Mouse (Mus musculus) megakaryocyte progenitor cell, adult 5-6 weeks (primary cell): ENCODE data around the gene Kctd13. TPM values are rescaled to one million over a fixed set of nuclear protein-coding genes. Genes with fewer than 3 reads are reported as not detected.
A peak's percentile ranks its signal among the peaks of the same experiment; 100 is the strongest.

Experiments used
- ATAC-seq: replicated peaks from 2 replicates; pipeline ENCODE4 v1.8.0; 2016; ENCODE audit warnings: mild to moderate bottlenecking, moderate TSS enrichment, inconsistent platforms; ENCODE audit not compliant: poor library complexity
- total RNA-seq, 2 experiments: library from RNA; stranded (forward) in 1 of 2; stranded (reverse) in 1 of 2; fragments of 157-497, 149-512 nt in 1 of 2; fragments of 200-1000 nt in 1 of 2; gene quantifications; 2 replicates each; pipeline versions ENCODE4 v1.2.3 to v1.2.4; 2015 to 2017

Kctd13 gene
- total RNA-seq, 2 experiments from 2014 or later, result 6.6 to 13.2 TPM

GRCm38 (mm10) chr7:126978841-126979240 is 50.2 kb downstream of the Kctd13 start:
- no peak for ATAC-seq

GRCm38 (mm10) chr7:126981601-126982000 is 52.9 kb downstream of the Kctd13 start:
- no peak for ATAC-seq

GRCm38 (mm10) chr7:126982054-126982453 is 53.4 kb downstream of the Kctd13 start:
- ATAC-seq, result no peak

- no peak for ATAC-seq
These were observed 54.4 kb downstream of the Kctd13 start for GRCm38 (mm10) chr7:126983113-126983512.

GRCm38 (mm10) chr7:126984667-126985444 is 56.2 kb downstream of the Kctd13 start:
- ATAC-seq, result no peak

GRCm38 (mm10) chr7:126986319-126986718 is 57.6 kb downstream of the Kctd13 start:
- peak; percentile 74 for ATAC-seq

- ATAC-seq, result no peak
These were observed 60.1 kb downstream of the Kctd13 start for GRCm38 (mm10) chr7:126988816-126989215.

Other genes with a start within 250 kb of the Kctd13 start
- gene Bola2, start 233.5 kb upstream of the Kctd13 start, total RNA-seq (2015), result 89.8 and 95.2 TPM in 2 replicates
- 168 and 218 TPM in 2 replicates for gene Bola2, start 233.5 kb upstream of the Kctd13 start, total RNA-seq (2017)
- gene Slx1b, start 233.1 kb upstream of the Kctd13 start, total RNA-seq (2015), result 4.2 and 4.8 TPM in 2 replicates
- gene Slx1b, start 233.1 kb upstream of the Kctd13 start, total RNA-seq (2017), result 4.6 and 4.7 TPM in 2 replicates
- 259 and 365 TPM in 2 replicates for gene Coro1a, start 221.1 kb upstream of the Kctd13 start, total RNA-seq (2015)
- gene Coro1a, start 221.1 kb upstream of the Kctd13 start, total RNA-seq (2017), result 366 and 525 TPM in 2 replicates
- gene Mapk3, start 169.3 kb upstream of the Kctd13 start, total RNA-seq (2015), result 86.5 and 106 TPM in 2 replicates
- gene Mapk3, start 169.3 kb upstream of the Kctd13 start, total RNA-seq (2017), result 36.0 and 41.3 TPM in 2 replicates
- 8.4 and 13.3 TPM in 2 replicates for gene Gdpd3, start 162.5 kb upstream of the Kctd13 start, total RNA-seq (2015)
- gene Gdpd3, start 162.5 kb upstream of the Kctd13 start, total RNA-seq (2017), result 7.1 and 7.7 TPM in 2 replicates
- 25.4 and 32.4 TPM in 2 replicates for gene Ypel3, start 151.9 kb upstream of the Kctd13 start, total RNA-seq (2015)
- gene Ypel3, start 151.9 kb upstream of the Kctd13 start, total RNA-seq (2017), result 11.8 and 15.1 TPM in 2 replicates
- 0.34 and 0.42 TPM in 2 replicates for gene Tbx6, start 147.4 kb upstream of the Kctd13 start, total RNA-seq (2015)
- 0.14 TPM in 1 of 2 replicates, not detected in the other for gene Tbx6, start 147.4 kb upstream of the Kctd13 start, total RNA-seq (2017)
- 209 and 216 TPM in 2 replicates for gene Ppp4c, start 136.4 kb upstream of the Kctd13 start, total RNA-seq (2015)
- 113 and 131 TPM in 2 replicates for gene Ppp4c, start 136.4 kb upstream of the Kctd13 start, total RNA-seq (2017)
- not detected in 2 replicates for gene Fam57b, start 131.2 kb upstream of the Kctd13 start, total RNA-seq (2015)
- gene Fam57b, start 131.2 kb upstream of the Kctd13 start, total RNA-seq (2017), result not detected in 2 replicates
- gene 4930451I11Rik, start 97.2 kb upstream of the Kctd13 start, total RNA-seq (2015), result not detected in 2 replicates
- not detected in 2 replicates for gene 4930451I11Rik, start 97.2 kb upstream of the Kctd13 start, total RNA-seq (2017)
- not detected in 2 replicates for gene Doc2a, start 81.5 kb upstream of the Kctd13 start, total RNA-seq (2015)
- gene Doc2a, start 81.5 kb upstream of the Kctd13 start, total RNA-seq (2017), result 0.07 TPM in 1 of 2 replicates, not detected in the other
- 21.8 and 27.5 TPM in 2 replicates for gene Hirip3, start 66.9 kb upstream of the Kctd13 start, total RNA-seq (2015)
- 215 and 246 TPM in 2 replicates for gene Hirip3, start 66.9 kb upstream of the Kctd13 start, total RNA-seq (2017)
- 83.1 and 83.9 TPM in 2 replicates for gene Ino80e, start 66.5 kb upstream of the Kctd13 start, total RNA-seq (2015)
- gene Ino80e, start 66.5 kb upstream of the Kctd13 start, total RNA-seq (2017), result 36.3 and 38.5 TPM in 2 replicates
- gene Taok2, start 44.2 kb upstream of the Kctd13 start, total RNA-seq (2015), result 16.5 and 19.4 TPM in 2 replicates
- 30.2 and 32.6 TPM in 2 replicates for gene Taok2, start 44.2 kb upstream of the Kctd13 start, total RNA-seq (2017)
- gene Tmem219, start 6.0 kb upstream of the Kctd13 start, total RNA-seq (2015), result 19.1 and 28.8 TPM in 2 replicates
- gene Tmem219, start 6.0 kb upstream of the Kctd13 start, total RNA-seq (2017), result 19.8 and 36.4 TPM in 2 replicates
- gene Asphd1, start 20.7 kb downstream of the Kctd13 start, total RNA-seq (2015), result not detected in 2 replicates
- gene Asphd1, start 20.7 kb downstream of the Kctd13 start, total RNA-seq (2017), result not detected in 2 replicates
- gene Sez6l2, start 21.7 kb downstream of the Kctd13 start, total RNA-seq (2015), result 0.46 and 1.6 TPM in 2 replicates
- 0.34 and 0.37 TPM in 2 replicates for gene Sez6l2, start 21.7 kb downstream of the Kctd13 start, total RNA-seq (2017)
- gene Cdipt, start 47.0 kb downstream of the Kctd13 start, total RNA-seq (2015), result 41.2 and 42.3 TPM in 2 replicates
- gene Cdipt, start 47.0 kb downstream of the Kctd13 start, total RNA-seq (2017), result 50.1 and 54.7 TPM in 2 replicates
- gene Cdiptos, start 47.2 kb downstream of the Kctd13 start, total RNA-seq (2015), result 4.3 and 4.9 TPM in 2 replicates
- 0.62 and 3.2 TPM in 2 replicates for gene Cdiptos, start 47.2 kb downstream of the Kctd13 start, total RNA-seq (2017)
- 2.2 and 5.1 TPM in 2 replicates for gene Mvp, start 85.7 kb downstream of the Kctd13 start, total RNA-seq (2015)
- gene Mvp, start 85.7 kb downstream of the Kctd13 start, total RNA-seq (2017), result 17.4 and 19.2 TPM in 2 replicates
- not detected in 2 replicates for gene Pagr1b, start 87.6 kb downstream of the Kctd13 start, total RNA-seq (2015)
- not detected in 2 replicates for gene Pagr1b, start 87.6 kb downstream of the Kctd13 start, total RNA-seq (2017)
- 44.2 and 55.4 TPM in 2 replicates for gene Pagr1a, start 88.5 kb downstream of the Kctd13 start, total RNA-seq (2015)
- gene Pagr1a, start 88.5 kb downstream of the Kctd13 start, total RNA-seq (2017), result 39.8 and 48.1 TPM in 2 replicates
- 0.69 TPM in 1 of 2 replicates, not detected in the other for gene Gm42742, start 92.2 kb downstream of the Kctd13 start, total RNA-seq (2015)
- 0.21 and 3.7 TPM in 2 replicates for gene Gm42742, start 92.2 kb downstream of the Kctd13 start, total RNA-seq (2017)
- 0.74 and 1.1 TPM in 2 replicates for gene Prrt2, start 92.3 kb downstream of the Kctd13 start, total RNA-seq (2015)
- 0.44 TPM in 1 of 2 replicates, not detected in the other for gene Prrt2, start 92.3 kb downstream of the Kctd13 start, total RNA-seq (2017)
- gene Maz, start 98.2 kb downstream of the Kctd13 start, total RNA-seq (2015), result 93.4 and 103 TPM in 2 replicates
- 64.2 and 64.5 TPM in 2 replicates for gene Maz, start 98.2 kb downstream of the Kctd13 start, total RNA-seq (2017)
- gene Kif22, start 113.6 kb downstream of the Kctd13 start, total RNA-seq (2015), result 76.8 and 89.8 TPM in 2 replicates
- gene Kif22, start 113.6 kb downstream of the Kctd13 start, total RNA-seq (2017), result 67.8 and 84.8 TPM in 2 replicates
- gene Zg16, start 158.4 kb downstream of the Kctd13 start, total RNA-seq (2015), result 4.4 and 4.7 TPM in 2 replicates
- 1.7 and 4.0 TPM in 2 replicates for gene Zg16, start 158.4 kb downstream of the Kctd13 start, total RNA-seq (2017)
- 27.4 and 27.5 TPM in 2 replicates for gene AI467606, start 162.5 kb downstream of the Kctd13 start, total RNA-seq (2015)
- 17.5 and 20.6 TPM in 2 replicates for gene AI467606, start 162.5 kb downstream of the Kctd13 start, total RNA-seq (2017)
- gene Qprt, start 193.3 kb downstream of the Kctd13 start, total RNA-seq (2015), result 2.0 and 3.5 TPM in 2 replicates
- gene Qprt, start 193.3 kb downstream of the Kctd13 start, total RNA-seq (2017), result 1.1 and 1.9 TPM in 2 replicates
- 86.0 and 93.4 TPM in 2 replicates for gene Spn, start 208.9 kb downstream of the Kctd13 start, total RNA-seq (2015)
- gene Spn, start 208.9 kb downstream of the Kctd13 start, total RNA-seq (2017), result 294 and 316 TPM in 2 replicates